Mouse (Mus musculus) c-Kit-positive CD71-negative TER-119-negative erythroid progenitor cells, embryonic 14.5 days (primary cell): Measurements from ENCODE around the gene Slc1a2.

Source experiments
- DNase-seq: peaks from one replicate; pipeline ENCODE4 v3.0.0-alpha.2; 2013; ENCODE audit warnings: low read depth

The Slc1a2 gene

GRCm38 (mm10) chr2:102764602-102765374 lies 106.3 kb downstream of the Slc1a2 start:
- DNase-seq, result no peak

GRCm38 (mm10) chr2:102768267-102768666 lies 109.8 kb downstream of the Slc1a2 start:
- DNase-seq, result no peak

GRCm38 (mm10) chr2:102771304-102771703 lies 112.8 kb downstream of the Slc1a2 start:
- DNase-seq, result no peak

GRCm38 (mm10) chr2:102772276-102772675 lies 113.8 kb downstream of the Slc1a2 start:
- DNase-seq, result no peak

GRCm38 (mm10) chr2:102774700-102775099 lies 116.2 kb downstream of the Slc1a2 start:
- no peak for DNase-seq

GRCm38 (mm10) chr2:102775561-102775960 lies 117.1 kb downstream of the Slc1a2 start:
- DNase-seq, result no peak

GRCm38 (mm10) chr2:102778208-102778607 lies 119.7 kb downstream of the Slc1a2 start:
- no peak for DNase-seq

- DNase-seq, result no peak
These were observed 124.3 kb downstream of the Slc1a2 start for GRCm38 (mm10) chr2:102782751-102783150.

- no peak for DNase-seq
These were observed 127.2 kb downstream of the Slc1a2 start for GRCm38 (mm10) chr2:102785696-102786095.

GRCm38 (mm10) chr2:102791641-102792040 lies 133.2 kb downstream of the Slc1a2 start:
- DNase-seq, result no peak

GRCm38 (mm10) chr2:102792804-102793203 lies 134.3 kb downstream of the Slc1a2 start:
- no peak for DNase-seq

GRCm38 (mm10) chr2:102795034-102795433 lies 136.6 kb downstream of the Slc1a2 start:
- no peak for DNase-seq

GRCm38 (mm10) chr2:102798149-102798548 lies 139.7 kb downstream of the Slc1a2 start:
- no peak for DNase-seq

GRCm38 (mm10) chr2:102801899-102802298 lies 143.4 kb downstream of the Slc1a2 start:
- DNase-seq, result no peak

GRCm38 (mm10) chr2:102804109-102804508 lies 145.7 kb downstream of the Slc1a2 start:
- DNase-seq, result peak; percentile 16

- DNase-seq, result no peak
These were observed 146.8 kb downstream of the Slc1a2 start for GRCm38 (mm10) chr2:102805283-102805682.

GRCm38 (mm10) chr2:102805761-102806496 lies 147.5 kb downstream of the Slc1a2 start:
- no peak for DNase-seq

GRCm38 (mm10) chr2:102807633-102808032 lies 149.2 kb downstream of the Slc1a2 start:
- DNase-seq, result no peak

- DNase-seq, result no peak
These were observed 151.0 kb downstream of the Slc1a2 start for GRCm38 (mm10) chr2:102809436-102809835.

GRCm38 (mm10) chr2:102812756-102813155 lies 154.3 kb downstream of the Slc1a2 start:
- DNase-seq, result no peak

GRCm38 (mm10) chr2:102815289-102815809 lies 156.9 kb downstream of the Slc1a2 start:
- DNase-seq, result peak; percentile 20

GRCm38 (mm10) chr2:102820225-102820711 lies 161.8 kb downstream of the Slc1a2 start:
- no peak for DNase-seq

- DNase-seq, result no peak
These were observed 162.3 kb downstream of the Slc1a2 start for GRCm38 (mm10) chr2:102820790-102821189.
